ENCODE assay signal across 22 mouse cellular contexts in the genomic region with DNA sequence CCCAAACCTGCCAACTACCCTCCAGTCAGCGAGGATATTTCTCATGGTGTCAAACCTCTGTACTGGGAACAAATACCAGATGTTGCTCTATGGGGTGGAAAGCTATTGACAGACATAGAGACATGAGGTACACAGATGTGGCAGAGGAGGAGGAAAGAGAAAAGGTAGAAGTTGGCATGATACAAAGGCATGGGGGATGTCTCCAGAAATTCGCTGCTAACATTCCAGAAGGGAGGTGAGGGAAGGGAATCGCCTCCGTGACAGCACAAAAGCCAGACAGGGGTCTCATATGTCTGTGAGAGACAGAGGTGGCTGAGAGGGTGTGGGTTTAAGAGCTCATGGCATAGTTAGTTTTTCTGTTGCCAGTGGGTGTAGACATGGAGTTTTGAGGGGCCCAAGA.
DNase-seq lines count a peak whose midpoint lies in the region; ATAC-seq lines count a peak whose summit lies in the region.
"Had no signal": no experiment of that assay in that cellular context is flagged by ENCODE, and none has a peak within 500 bp of the region (broad histone marks: within the 10 kb centered on the region; RNA-seq: fewer than 3 reads in every experiment).

No protein-coding gene starts in this region.

- H3K4me1 ChIP-seq in midbrain, embryonic 11.5 days (ENCODE audit: control insufficient read depth, insufficient read depth, low read length), result peaks cover 2% of the 10 kb centered on the region; the same call in 1 of the 2 replicates
- H3K4me1 ChIP-seq in midbrain, embryonic 16.5 days (ENCODE audit: control insufficient read depth, insufficient read depth, low read length), result peaks cover 8% of the 10 kb centered on the region
- H3K4me1 ChIP-seq in embryonic facial prominence, embryonic 11.5 days (ENCODE audit: control insufficient read depth, insufficient read depth, low read length), result no peaks in the 10 kb centered on the region
- H3K4me1 ChIP-seq in limb, embryonic 12.5 days (replicated peaks), result peaks cover 4% of the 10 kb centered on the region
- H3K4me1 ChIP-seq: forebrain, embryonic 10.5 days; heart, embryonic 13.5 days had no signal

- H3K27ac ChIP-seq in midbrain, embryonic 11.5 days (ENCODE audit: low read depth, low read length), result no peak overlapping the region
- H3K27ac ChIP-seq in midbrain, embryonic 16.5 days (ENCODE audit: low read length), result no peak overlapping the region
- no peak overlapping the region for H3K27ac ChIP-seq in embryonic facial prominence, embryonic 11.5 days (replicated peaks; ENCODE audit: low read depth, low read length)
- peak overlapping the region; percentile 62; the same call in 1 of the 2 replicates for H3K27ac ChIP-seq in limb, embryonic 12.5 days
- H3K27ac ChIP-seq: embryonic facial prominence, embryonic 15.5 days; forebrain, embryonic 10.5 days; heart, embryonic 13.5 days; hindbrain, embryonic 12.5 days had no signal

- 81% methylated on average over 4 of the region's 4 CpGs for WGBS in midbrain, embryonic 11.5 days
- WGBS in midbrain, embryonic 16.5 days, result 88% methylated on average over 4 of the region's 4 CpGs
- WGBS in embryonic facial prominence, embryonic 11.5 days, result 63% methylated on average over 4 of the region's 4 CpGs
- 44% methylated on average over 4 of the region's 4 CpGs for WGBS in limb, embryonic 12.5 days

- no peak overlapping the region for H3K4me2 ChIP-seq in midbrain, embryonic 11.5 days
- no peak overlapping the region for H3K4me2 ChIP-seq in midbrain, embryonic 16.5 days (ENCODE audit: low read length)
- H3K4me2 ChIP-seq in embryonic facial prominence, embryonic 11.5 days (ENCODE audit: low read depth, low read length), result no peak overlapping the region
- no peak overlapping the region for H3K4me2 ChIP-seq in limb, embryonic 12.5 days
- H3K4me2 ChIP-seq: embryonic facial prominence, embryonic 15.5 days; heart, embryonic 13.5 days; hindbrain, embryonic 12.5 days had no signal

- no peak overlapping the region for H3K4me3 ChIP-seq in midbrain, embryonic 11.5 days (ENCODE audit: low read depth, low read length)
- no peak overlapping the region for H3K4me3 ChIP-seq in midbrain, embryonic 16.5 days (ENCODE audit: low read depth, low read length)
- H3K4me3 ChIP-seq in embryonic facial prominence, embryonic 11.5 days (ENCODE audit: low read depth, low read length), result no peak overlapping the region
- H3K4me3 ChIP-seq in limb, embryonic 12.5 days (replicated peaks), result no peak overlapping the region
- H3K4me3 ChIP-seq: embryonic facial prominence, embryonic 15.5 days; erythroblast, embryonic 14.5 days; forebrain, embryonic 10.5 days; heart, embryonic 13.5 days; hindbrain, embryonic 12.5 days had no signal

- no peaks in the 10 kb centered on the region for H3K9me3 ChIP-seq in midbrain, embryonic 11.5 days (ENCODE audit: control insufficient read depth, low read length)
- no peaks in the 10 kb centered on the region for H3K9me3 ChIP-seq in midbrain, embryonic 16.5 days (replicated peaks; ENCODE audit: control insufficient read depth, low read length, poor library complexity, severe bottlenecking)
- H3K9me3 ChIP-seq in embryonic facial prominence, embryonic 11.5 days (replicated peaks; ENCODE audit: control insufficient read depth, low read length), result no peaks in the 10 kb centered on the region
- no peaks in the 10 kb centered on the region for H3K9me3 ChIP-seq in limb, embryonic 12.5 days
- H3K9me3 ChIP-seq: embryonic facial prominence, embryonic 15.5 days; forebrain, embryonic 10.5 days; heart, embryonic 13.5 days; hindbrain, embryonic 12.5 days had no signal

- no peaks in the 10 kb centered on the region for H3K36me3 ChIP-seq in midbrain, embryonic 11.5 days (ENCODE audit: control insufficient read depth, insufficient read depth, low read length)
- no peaks in the 10 kb centered on the region for H3K36me3 ChIP-seq in midbrain, embryonic 16.5 days (ENCODE audit: control insufficient read depth, insufficient read depth, low read length)
- H3K36me3 ChIP-seq in embryonic facial prominence, embryonic 11.5 days (replicated peaks; ENCODE audit: control insufficient read depth, insufficient read depth, low read depth, low read length), result no peaks in the 10 kb centered on the region
- no peaks in the 10 kb centered on the region for H3K36me3 ChIP-seq in limb, embryonic 12.5 days
- H3K36me3 ChIP-seq: embryonic facial prominence, embryonic 15.5 days; forebrain, embryonic 10.5 days; heart, embryonic 13.5 days; hindbrain, embryonic 12.5 days had no signal

- H3K27me3 ChIP-seq in midbrain, embryonic 11.5 days (ENCODE audit: control insufficient read depth, insufficient read depth, low read length), result no peaks in the 10 kb centered on the region
- H3K27me3 ChIP-seq in midbrain, embryonic 16.5 days (ENCODE audit: control insufficient read depth, insufficient read depth, low read depth, low read length), result no peaks in the 10 kb centered on the region
- H3K27me3 ChIP-seq in embryonic facial prominence, embryonic 11.5 days (ENCODE audit: control insufficient read depth, insufficient read depth, low read length), result no peaks in the 10 kb centered on the region
- no peaks in the 10 kb centered on the region for H3K27me3 ChIP-seq in limb, embryonic 12.5 days
- H3K27me3 ChIP-seq: embryonic facial prominence, embryonic 15.5 days; heart, embryonic 13.5 days; hindbrain, embryonic 12.5 days had no signal

- DNase-seq in embryo, embryonic 10 days (ENCODE audit: low spot score), result peak; percentile 13
- DNase-seq in embryo, embryonic 9.5 days (ENCODE audit: extremely low spot score), result no peak
- peak; percentile 85 for DNase-seq in midbrain, embryonic 11.5 days (ENCODE audit: low spot score, missing footprints)
- DNase-seq in embryonic facial prominence, embryonic 11.5 days (ENCODE audit: low spot score), result peak; percentile 47
- DNase-seq in right cerebral cortex, postnatal 14 days, result no peak
- DNase-seq: adrenal gland, postnatal 14 days; cerebellum, adult 18-20 months; cerebellum, adult 9-11 months; cerebellum, postnatal 36 days; gastrocnemius, postnatal 25 days; heart, postnatal 4 days had no signal

- H3K9ac ChIP-seq in midbrain, embryonic 11.5 days (ENCODE audit: low read length), result no peak overlapping the region
- no peak overlapping the region for H3K9ac ChIP-seq in midbrain, embryonic 16.5 days (ENCODE audit: low read depth, low read length)
- no peak overlapping the region for H3K9ac ChIP-seq in embryonic facial prominence, embryonic 11.5 days (replicated peaks; ENCODE audit: low read length)
- no peak overlapping the region for H3K9ac ChIP-seq in limb, embryonic 12.5 days (replicated peaks)
- H3K9ac ChIP-seq: embryonic facial prominence, embryonic 15.5 days; heart, embryonic 13.5 days; hindbrain, embryonic 12.5 days had no signal

- ATAC-seq in midbrain, embryonic 11.5 days (ENCODE audit: low FRiP score), result no peak
- ATAC-seq in midbrain, embryonic 16.5 days, result no peak
- no peak for ATAC-seq in embryonic facial prominence, embryonic 11.5 days (replicated peaks; ENCODE audit: insufficient number of reproducible peaks, low FRiP score, low TSS enrichment, low read depth)
- no peak; the same call in 1 of the 2 replicates for ATAC-seq in limb, embryonic 12.5 days (ENCODE audit: insufficient number of reproducible peaks, insufficient read depth, low FRiP score, low TSS enrichment, low read depth)
- no peak for ATAC-seq in frontal cortex, adult (ENCODE audit: low TSS enrichment)
- ATAC-seq: forebrain, embryonic 14.5 days; hindbrain, embryonic 16.5 days; inflammation-experienced regulatory T-cells, adult 6 months had no signal

Comparison
In these comparisons a context has a peak if more than half of its experiments do, and no peak if none do; other contexts are left out.
1. DNase-seq: peak in embryo, embryonic 10 days (single experiment), midbrain, embryonic 11.5 days (single experiment) and embryonic facial prominence, embryonic 11.5 days (single experiment); none in embryo, embryonic 9.5 days (single experiment) and right cerebral cortex, postnatal 14 days (single experiment).